Mouse (Mus musculus) limb, embryonic 11.5 days (tissue): Measurements from ENCODE around the gene Mphosph8. TPM values are rescaled to one million over a fixed set of nuclear protein-coding genes. Genes with fewer than 3 reads are reported as not detected.
A peak's percentile ranks its signal among the peaks of the same experiment; 100 is the strongest.

Experiments
- ATAC-seq: fragments of 200-750 bp; cut with Nextera tagmentation; 2 replicates; pipeline ENCODE4 v1.8.0; 2017; ENCODE audit warnings: low read depth; ENCODE audit not compliant: insufficient number of reproducible peaks, low FRiP score, low TSS enrichment
- DNase-seq: peaks from one replicate; pipeline ENCODE4 v3.0.0-alpha.2; 2015; ENCODE audit warnings: low spot score
- H3K27ac ChIP-seq: fragments of 300-500 bp; sonication (generic); replicated peaks from 2 replicates; pipeline ENCODE4 v1.5.1; 2014; ENCODE audit warnings: low read depth, mild to moderate bottlenecking, low read length
- H3K27me3 ChIP-seq: fragments of 300-500 bp; sonication (generic); 2 replicates; pipeline ENCODE4 v1.6.1; 2014; ENCODE audit warnings: mild to moderate bottlenecking, low read length, mixed read lengths; ENCODE audit not compliant: control insufficient read depth, insufficient read depth
- H3K36me3 ChIP-seq: fragments of 300-500 bp; sonication (generic); 2 replicates; pipeline ENCODE4 v1.6.1; 2014; ENCODE audit warnings: mild to moderate bottlenecking, low read length, moderate library complexity, mixed read lengths; ENCODE audit not compliant: control insufficient read depth, insufficient read depth
- H3K4me1 ChIP-seq: fragments of 300-500 bp; sonication (generic); 2 replicates; pipeline ENCODE4 v1.6.1; 2014; ENCODE audit warnings: low read length, mixed read lengths; ENCODE audit not compliant: control insufficient read depth, insufficient read depth
- H3K4me2 ChIP-seq: fragments of 300-500 bp; sonication (generic); 2 replicates; pipeline ENCODE4 v1.6.1; 2014; ENCODE audit warnings: low read depth, mild to moderate bottlenecking, moderate library complexity; ENCODE audit not compliant: severe bottlenecking
- H3K4me3 ChIP-seq: fragments of 300-500 bp; sonication (generic); 2 replicates; pipeline ENCODE4 v1.5.1; 2014; ENCODE audit warnings: low read depth, low read length
- H3K9ac ChIP-seq: fragments of 300-500 bp; sonication (generic); 2 replicates; pipeline ENCODE4 v1.6.1; 2014; ENCODE audit warnings: mild to moderate bottlenecking, low read length
- H3K9me3 ChIP-seq: fragments of 300-500 bp; sonication (generic); 2 replicates; pipeline ENCODE4 v1.6.1; 2016; ENCODE audit warnings: low read length; ENCODE audit not compliant: control insufficient read depth
- WGBS: fragments of 180-500 bp; shearing (Covaris S2); extraction: QIAGEN DNeasy Blood & Tissue Kit; methylation state at CpG from one replicate; pipeline ENCODE4 v1.1.7; 2014; 5-methylcytosine and 5-hydroxymethylcytosine counted together
- polyA plus RNA-seq: library from polyadenylated mRNA; unstranded; fragments of >200 nt; fragmentation: Nextera tagmentation; extraction: Ambion mirVana; gene quantifications from 2 replicates; pipeline ENCODE4 v1.2.1, GENCODE M21; 2014

The Mphosph8 gene
- polyA plus RNA-seq, 1 experiment from 2014 or later: 44.1 TPM

GRCm38 (mm10) chr14:56666909-56667308, 1.1 kb upstream of the Mphosph8 start:
- Histone ChIP-seq H3K4me2 (no peak overlapping the region), H3K4me3 (no peak overlapping the region)

GRCm38 (mm10) chr14:56669046-56669620, 1.1 kb downstream of the Mphosph8 start:
- peak overlapping the region; percentile 73 for H3K4me2 ChIP-seq
- WGBS: 11% methylated on average over 13 of the region's 13 CpGs
- H3K27ac ChIP-seq: no peak overlapping the region
- H3K36me3 ChIP-seq: no peaks in the 10 kb centered on the region; the same call in 1 of the 2 replicates
- no peak for ATAC-seq
- H3K4me1 ChIP-seq: peaks cover 4% of the 10 kb centered on the region
- peak overlapping the region; percentile 80 for H3K9ac ChIP-seq
- H3K9me3 ChIP-seq: no peaks in the 10 kb centered on the region
- no peak for DNase-seq
- H3K4me3 ChIP-seq: peak overlapping the region; percentile 85
- no peaks in the 10 kb centered on the region for H3K27me3 ChIP-seq

More at GRCm38 (mm10) chr14:56666909-56667308, 1.1 kb upstream of the Mphosph8 start:
- Histone ChIP-seq H3K4me1 (peaks cover 6% of the 10 kb centered on the region), H3K9ac (no peak overlapping the region), H3K27ac (no peak overlapping the region), H3K9me3 (no peaks in the 10 kb centered on the region), H3K36me3 (no peaks in the 10 kb centered on the region), H3K27me3 (no peaks in the 10 kb centered on the region)
- no peak for ATAC-seq
- DNase-seq: no peak
- WGBS: 77% methylated on average over 3 of the region's 3 CpGs

GRCm38 (mm10) chr14:56685426-56685825, 17.4 kb downstream of the Mphosph8 start:
- H3K4me1 ChIP-seq: no peaks in the 10 kb centered on the region
- H3K27ac ChIP-seq: no peak overlapping the region
- no peak overlapping the region for H3K4me3 ChIP-seq
- peaks cover 8% of the 10 kb centered on the region; the same call in 1 of the 2 replicates for H3K36me3 ChIP-seq
- H3K9me3 ChIP-seq: no peaks in the 10 kb centered on the region
- H3K4me2 ChIP-seq: no peak overlapping the region
- H3K9ac ChIP-seq: no peak overlapping the region
- no peaks in the 10 kb centered on the region for H3K27me3 ChIP-seq
- 32% methylated on average over 1 of the region's 1 CpGs for WGBS
- ATAC-seq: no peak
- DNase-seq: no peak

DNA sequence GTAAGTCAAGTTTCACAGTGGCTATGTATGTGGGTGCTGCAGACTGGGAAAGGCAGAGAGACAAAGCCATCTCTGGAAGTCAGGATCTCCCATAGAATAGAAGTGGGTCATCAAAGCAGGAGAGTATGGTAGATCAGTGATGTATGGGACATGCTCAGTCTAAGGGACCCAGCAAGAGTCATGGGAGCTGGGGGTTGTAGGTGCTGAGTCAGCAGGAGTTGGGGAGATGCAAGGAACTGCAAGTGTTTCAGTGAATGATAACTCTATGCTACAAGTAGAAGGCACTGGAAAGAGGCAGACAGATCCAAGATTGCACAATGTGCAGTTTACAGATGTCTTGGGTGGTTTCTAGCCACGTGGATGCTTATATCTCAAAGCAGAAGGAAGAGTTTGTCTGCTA, 21.1 kb downstream of the Mphosph8 start:
- Histone ChIP-seq H3K27ac (no peak overlapping the region), H3K9me3 (no peaks in the 10 kb centered on the region), H3K4me1 (no peaks in the 10 kb centered on the region), H3K27me3 (no peaks in the 10 kb centered on the region), H3K36me3 (peaks cover 14% of the 10 kb centered on the region), H3K4me3 (no peak overlapping the region), H3K4me2 (no peak overlapping the region), H3K9ac (no peak overlapping the region)
- 97% methylated on average over 1 of the region's 1 CpGs for WGBS
- DNase-seq (no peak), ATAC-seq (no peak)

DNA sequence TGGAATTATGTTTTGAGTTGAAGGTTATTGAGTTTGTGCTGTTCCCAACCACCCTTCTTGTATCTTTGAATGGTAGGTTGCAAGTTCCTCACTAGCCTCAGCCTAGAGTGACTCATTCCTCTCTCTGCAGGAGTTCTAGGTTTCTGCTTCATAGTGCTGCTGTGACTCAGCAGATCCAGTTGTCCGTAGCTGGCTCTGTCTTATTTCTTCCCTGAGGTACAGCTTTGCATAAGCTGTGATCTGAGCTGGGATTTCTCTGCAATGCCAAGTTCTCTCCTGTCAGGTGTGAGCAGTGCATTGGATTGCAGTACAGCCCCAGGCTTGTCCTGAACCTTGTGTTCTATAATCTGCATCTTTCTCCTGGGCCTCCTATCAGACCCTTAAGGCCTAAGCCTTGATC, 21.7 kb downstream of the Mphosph8 start:
- H3K9me3 ChIP-seq: no peaks in the 10 kb centered on the region
- 87% methylated on average over 1 of the region's 1 CpGs for WGBS
- H3K4me1 ChIP-seq: no peaks in the 10 kb centered on the region
- no peak overlapping the region for H3K4me2 ChIP-seq
- DNase-seq: no peak
- no peaks in the 10 kb centered on the region for H3K27me3 ChIP-seq
- no peak overlapping the region for H3K9ac ChIP-seq
- ATAC-seq: no peak
- no peak overlapping the region for H3K4me3 ChIP-seq
- no peak overlapping the region for H3K27ac ChIP-seq
- peaks cover 17% of the 10 kb centered on the region for H3K36me3 ChIP-seq

DNA sequence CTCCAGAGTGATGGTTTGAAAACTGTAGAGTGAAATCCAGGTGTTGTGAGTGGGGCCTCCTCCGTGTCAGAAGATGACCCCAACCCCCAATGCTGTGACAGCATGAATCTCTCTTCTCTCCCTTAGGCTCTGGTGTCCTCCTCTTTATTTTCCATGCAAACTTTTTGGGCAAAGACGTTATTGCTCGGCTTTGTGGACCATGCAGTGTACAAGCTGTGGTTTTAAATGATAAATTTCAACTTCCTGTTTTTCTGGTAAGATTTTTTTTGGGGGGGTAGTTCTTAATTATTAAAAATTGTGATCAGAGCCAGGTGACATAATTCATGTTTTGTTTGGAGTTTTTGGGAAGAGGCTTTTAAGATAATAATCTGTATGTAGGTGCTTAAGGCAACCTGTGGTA, 27.4 kb downstream of the Mphosph8 start:
- no peak overlapping the region for H3K4me2 ChIP-seq
- ATAC-seq: no peak
- no peaks in the 10 kb centered on the region for H3K4me1 ChIP-seq
- no peak overlapping the region for H3K4me3 ChIP-seq
- H3K9ac ChIP-seq: no peak overlapping the region
- H3K27me3 ChIP-seq: no peaks in the 10 kb centered on the region
- DNase-seq: no peak
- no peaks in the 10 kb centered on the region for H3K9me3 ChIP-seq
- H3K36me3 ChIP-seq: peaks cover 22% of the 10 kb centered on the region
- no peak overlapping the region for H3K27ac ChIP-seq
- WGBS: 89% methylated on average over 3 of the region's 3 CpGs

GRCm38 (mm10) chr14:56697836-56698235, 29.8 kb downstream of the Mphosph8 start:
- H3K36me3 ChIP-seq: peaks cover 19% of the 10 kb centered on the region; the same call in 1 of the 2 replicates
- H3K9me3 ChIP-seq: no peaks in the 10 kb centered on the region
- no peak overlapping the region for H3K4me2 ChIP-seq
- no peak for ATAC-seq
- no peak for DNase-seq
- 89% methylated on average over 5 of the region's 5 CpGs for WGBS
- H3K27ac ChIP-seq: no peak overlapping the region
- no peaks in the 10 kb centered on the region for H3K4me1 ChIP-seq
- H3K9ac ChIP-seq: no peak overlapping the region
- no peaks in the 10 kb centered on the region for H3K27me3 ChIP-seq
- no peak overlapping the region for H3K4me3 ChIP-seq

- H3K36me3 ChIP-seq: peaks cover 11% of the 10 kb centered on the region; the same call in 1 of the 2 replicates
- no peak overlapping the region for H3K4me2 ChIP-seq
- DNase-seq: no peak
- no peak overlapping the region for H3K4me3 ChIP-seq
- H3K4me1 ChIP-seq: no peaks in the 10 kb centered on the region
- no peaks in the 10 kb centered on the region for H3K27me3 ChIP-seq
- H3K27ac ChIP-seq: no peak overlapping the region
- H3K9me3 ChIP-seq: no peaks in the 10 kb centered on the region
- 96% methylated on average over 4 of the region's 4 CpGs for WGBS
- no peak overlapping the region for H3K9ac ChIP-seq
- no peak for ATAC-seq
Observed at GRCm38 (mm10) chr14:56702644-56703043, 34.6 kb downstream of the Mphosph8 start.

DNA sequence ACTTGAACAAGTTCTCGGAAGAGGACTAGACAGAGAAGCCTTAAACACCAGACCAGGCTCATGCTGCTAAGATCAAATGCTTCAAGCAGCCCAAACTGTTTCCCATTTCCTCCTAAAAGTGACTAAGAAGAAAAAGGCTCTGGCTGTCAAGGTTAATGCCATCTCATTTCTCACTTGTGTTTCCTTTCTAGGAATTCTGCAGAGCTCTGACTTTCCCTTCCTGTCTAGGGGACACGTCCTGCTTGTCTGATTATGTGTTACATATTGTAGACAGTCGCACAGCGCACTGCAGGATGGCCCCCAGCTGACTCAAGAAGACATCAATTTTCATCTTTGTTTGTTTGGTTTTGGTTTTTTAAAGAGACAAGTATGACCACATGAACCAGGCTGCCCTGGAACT, 37.6 kb downstream of the Mphosph8 start:
- 59% methylated on average over 4 of the region's 4 CpGs for WGBS
- DNase-seq: no peak
- no peak for ATAC-seq
- Histone ChIP-seq H3K4me3 (no peak overlapping the region), H3K27ac (no peak overlapping the region), H3K9me3 (no peaks in the 10 kb centered on the region), H3K27me3 (no peaks in the 10 kb centered on the region), H3K36me3 (peaks cover 1% of the 10 kb centered on the region; the same call in 1 of the 2 replicates), H3K9ac (no peak overlapping the region), H3K4me1 (no peaks in the 10 kb centered on the region), H3K4me2 (no peak overlapping the region)
